Comparison of ENCODE assay signal across 20 mouse cellular contexts in the genomic region with DNA sequence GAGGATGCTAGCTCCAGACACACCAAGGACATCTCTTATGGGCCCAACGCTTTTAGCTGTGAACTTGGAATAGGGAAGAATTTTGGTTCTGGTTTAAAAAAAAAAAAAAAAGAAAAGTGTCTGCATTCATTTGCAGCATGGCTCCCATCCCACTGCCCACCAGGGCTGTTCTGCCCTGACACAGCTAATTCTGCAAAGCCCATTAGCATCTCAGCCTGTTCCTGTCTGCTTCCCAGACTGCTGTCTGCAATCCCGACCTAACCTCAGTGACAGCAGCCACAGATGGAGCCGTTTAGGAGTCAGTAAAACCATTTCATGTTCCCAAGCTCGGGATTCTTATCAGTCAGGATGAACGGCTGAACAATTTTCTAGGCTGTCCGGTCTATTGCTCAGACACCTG.
DNase-seq lines count a peak whose midpoint lies in the region; ATAC-seq and TF ChIP-seq lines count a peak whose summit lies in the region.
"Had no signal": no experiment of that assay in that cellular context is flagged by ENCODE, and none has a peak within 500 bp of the region (broad histone marks: within the 10 kb centered on the region; RNA-seq: fewer than 3 reads in every experiment).

No protein-coding gene starts in this region.

- H3K4me3 ChIP-seq in forebrain, embryonic 16.5 days (replicated peaks; ENCODE audit: low read length), result no peak overlapping the region
- H3K4me3 ChIP-seq in forebrain, embryonic 10.5 days, result no peak overlapping the region
- H3K4me3 ChIP-seq in left cerebral cortex, adult 2 months, result no peak overlapping the region
- H3K4me3 ChIP-seq: embryonic facial prominence, embryonic 10.5 days; forebrain, embryonic 15.5 days; heart, embryonic 10.5 days; hindbrain, embryonic 12.5 days; intestine, embryonic 15.5 days had no signal

- H3K36me3 ChIP-seq in forebrain, embryonic 16.5 days (ENCODE audit: control insufficient read depth, insufficient read depth), result no peaks in the 10 kb centered on the region
- H3K36me3 ChIP-seq in forebrain, embryonic 10.5 days (replicated peaks), result no peaks in the 10 kb centered on the region
- H3K36me3 ChIP-seq: embryonic facial prominence, embryonic 10.5 days; forebrain, embryonic 15.5 days; heart, embryonic 10.5 days; hindbrain, embryonic 12.5 days; intestine, embryonic 15.5 days had no signal

- DNase-seq in forebrain, embryonic 10.5 days (ENCODE audit: extremely low spot score, low spot score), result no peak
- DNase-seq in left cerebral cortex, postnatal 4 days, result peak; percentile 24
- DNase-seq in left cerebral cortex, adult 2 months (ENCODE audit: extremely low spot score in 1 of 2, low spot score in 2 of 2), result no peak
- DNase-seq in right cerebral cortex, postnatal 14 days, result peak; percentile 13
- DNase-seq in right cerebral cortex, postnatal 4 days, result no peak
- DNase-seq: adrenal gland, postnatal 14 days; cerebellum, adult 9-10 months; gastrocnemius, postnatal 36 days; heart, adult 11 months; heart, postnatal 10 days; heart, postnatal 4 days had no signal

- TF ChIP-seq CTCF in left cerebral cortex, adult 2 months (IDR thresholded peaks at IDR 0.05), result no peak

- H3K27ac ChIP-seq in forebrain, embryonic 16.5 days (ENCODE audit: low read length), result no peak overlapping the region
- H3K27ac ChIP-seq in forebrain, embryonic 10.5 days, result no peak overlapping the region
- no peak overlapping the region for H3K27ac ChIP-seq in left cerebral cortex, adult 2 months
- H3K27ac ChIP-seq: embryonic facial prominence, embryonic 10.5 days; forebrain, embryonic 15.5 days; heart, embryonic 10.5 days; hindbrain, embryonic 12.5 days; intestine, embryonic 15.5 days had no signal

- no peaks in the 10 kb centered on the region for H3K27me3 ChIP-seq in forebrain, embryonic 16.5 days (replicated peaks; ENCODE audit: control insufficient read depth, insufficient read depth, low read length)
- H3K27me3 ChIP-seq in forebrain, embryonic 10.5 days (ENCODE audit: poor library complexity, severe bottlenecking), result no peaks in the 10 kb centered on the region
- H3K27me3 ChIP-seq: CH12.LX; forebrain, embryonic 15.5 days; hindbrain, embryonic 12.5 days; intestine, embryonic 15.5 days; Patski had no signal

- H3K9ac ChIP-seq in forebrain, embryonic 16.5 days (replicated peaks; ENCODE audit: low read depth, low read length), result no peak overlapping the region
- H3K9ac ChIP-seq: forebrain, embryonic 15.5 days; hindbrain, embryonic 12.5 days; intestine, embryonic 15.5 days had no signal

- ATAC-seq in forebrain, embryonic 16.5 days, result 0 out of 2 replicates have a peak, but pooled peaks have one; percentile 52
- ATAC-seq: activated CD4-positive, CD25-positive, alpha-beta regulatory T cell, adult 4 months; forebrain, embryonic 15.5 days; intestine, embryonic 15.5 days; Patski had no signal

- no peaks in the 10 kb centered on the region for H3K9me3 ChIP-seq in forebrain, embryonic 16.5 days (ENCODE audit: control insufficient read depth, low read length)
- no peaks in the 10 kb centered on the region for H3K9me3 ChIP-seq in forebrain, embryonic 10.5 days
- H3K9me3 ChIP-seq: embryonic facial prominence, embryonic 10.5 days; forebrain, embryonic 15.5 days; heart, embryonic 10.5 days; hindbrain, embryonic 12.5 days; intestine, embryonic 15.5 days had no signal

- intact Hi-C loops in left cerebral cortex, postnatal 4 days (cut with DNase I), result no loop called here
- intact Hi-C loops in left cerebral cortex, adult 2 months (cut with DNase I), result loop anchor here (10.0 kb wide), 1 partner anchor 573 kb away; no protein-coding TSS in a partner anchor

- no peaks in the 10 kb centered on the region for H3K4me1 ChIP-seq in forebrain, embryonic 16.5 days (replicated peaks; ENCODE audit: control insufficient read depth, insufficient read depth, low read length)
- H3K4me1 ChIP-seq in forebrain, embryonic 10.5 days, result no peaks in the 10 kb centered on the region
- H3K4me1 ChIP-seq: embryonic facial prominence, embryonic 10.5 days; forebrain, embryonic 15.5 days; heart, embryonic 10.5 days; hindbrain, embryonic 12.5 days; intestine, embryonic 15.5 days had no signal

- no peak overlapping the region for H3K4me2 ChIP-seq in forebrain, embryonic 16.5 days (ENCODE audit: low read length)
- H3K4me2 ChIP-seq: forebrain, embryonic 15.5 days; hindbrain, embryonic 12.5 days; intestine, embryonic 15.5 days had no signal

- 70% methylated on average over 6 of the region's 6 CpGs for WGBS in forebrain, embryonic 16.5 days
- WGBS in forebrain, embryonic 10.5 days, result 82% methylated on average over 6 of the region's 6 CpGs

Comparison
In these comparisons a context has a peak if more than half of its experiments do, and no peak if none do; other contexts are left out.
1. DNase-seq: peak in left cerebral cortex, postnatal 4 days (single experiment) and right cerebral cortex, postnatal 14 days (single experiment); none in forebrain, embryonic 10.5 days (single experiment), left cerebral cortex, adult 2 months (0 of 2) and right cerebral cortex, postnatal 4 days (single experiment).